Mouse (Mus musculus): ENCODE data around the gene Eef2k. TPM values are rescaled to one million over a fixed set of nuclear protein-coding genes. Genes with fewer than 3 reads are reported as not detected.

Gene Eef2k
- polyA plus RNA-seq, 1 experiment from 2014 or later = 54.1 TPM

GRCm38 (mm10) chr7:120861488-120862047 is 18.9 kb downstream of the Eef2k start:
- no peaks in the 10 kb centered on the region for H3K9me3 ChIP-seq (ENCODE audit: control insufficient read depth, low read length)
- H3K36me3 ChIP-seq (ENCODE audit: control insufficient read depth, insufficient read depth, low read length) = peaks cover 7% of the 10 kb centered on the region; the same call in 1 of the 2 replicates
- H3K4me3 ChIP-seq (ENCODE audit: low read length) = no peak overlapping the region
- no peak overlapping the region for H3K9ac ChIP-seq (ENCODE audit: low read depth, low read length)
- H3K27ac ChIP-seq (ENCODE audit: low read length) = peak overlapping the region; percentile 11; the same call in 1 of the 2 replicates
- H3K27me3 ChIP-seq (replicated peaks; ENCODE audit: control insufficient read depth, insufficient read depth, low read length) = no peaks in the 10 kb centered on the region
- H3K4me1 ChIP-seq (ENCODE audit: control insufficient read depth, insufficient read depth, low read length) = peaks cover 62% of the 10 kb centered on the region
- no peak overlapping the region; the same call in 1 of the 2 replicates for H3K4me2 ChIP-seq (ENCODE audit: low read depth, low read length)
- 36% methylated on average over 2 of the region's 2 CpGs for WGBS
- peak; percentile 9; the same call in 1 of the 2 replicates for ATAC-seq

- Histone ChIP-seq H3K4me1 (ENCODE audit: control insufficient read depth, insufficient read depth, low read length) (peaks cover 68% of the 10 kb centered on the region), H3K27me3 (replicated peaks; ENCODE audit: control insufficient read depth, insufficient read depth, low read length) (no peaks in the 10 kb centered on the region), H3K9me3 (ENCODE audit: control insufficient read depth, low read length) (no peaks in the 10 kb centered on the region), H3K27ac (ENCODE audit: low read length) (peak overlapping the region; percentile 11; the same call in 1 of the 2 replicates), H3K36me3 (ENCODE audit: control insufficient read depth, insufficient read depth, low read length) (peaks cover 7% of the 10 kb centered on the region; the same call in 1 of the 2 replicates), H3K9ac (ENCODE audit: low read depth, low read length) (0 out of 2 replicates have a peak overlapping the region, but pooled peaks have one; percentile 20), H3K4me3 (ENCODE audit: low read length) (no peak overlapping the region), H3K4me2 (ENCODE audit: low read depth, low read length) (no peak overlapping the region)
- no peak for ATAC-seq
- 39% methylated on average over 3 of the region's 3 CpGs for WGBS
Measured at GRCm38 (mm10) chr7:120862196-120862595, 19.6 kb downstream of the Eef2k start.

GRCm38 (mm10) chr7:120862626-120863025 is 20.0 kb downstream of the Eef2k start:
- Histone ChIP-seq H3K27me3 (replicated peaks; ENCODE audit: control insufficient read depth, insufficient read depth, low read length) (no peaks in the 10 kb centered on the region), H3K9ac (ENCODE audit: low read depth, low read length) (no peak overlapping the region; the same call in 1 of the 2 replicates), H3K4me3 (ENCODE audit: low read length) (no peak overlapping the region), H3K4me1 (ENCODE audit: control insufficient read depth, insufficient read depth, low read length) (peaks cover 72% of the 10 kb centered on the region), H3K27ac (ENCODE audit: low read length) (peak overlapping the region; percentile 97; the same call in 1 of the 2 replicates), H3K9me3 (ENCODE audit: control insufficient read depth, low read length) (no peaks in the 10 kb centered on the region), H3K4me2 (ENCODE audit: low read depth, low read length) (no peak overlapping the region), H3K36me3 (ENCODE audit: control insufficient read depth, insufficient read depth, low read length) (peaks cover 7% of the 10 kb centered on the region; the same call in 1 of the 2 replicates)
- 74% methylated on average over 7 of the region's 7 CpGs for WGBS
- ATAC-seq = no peak

GRCm38 (mm10) chr7:120863476-120863875 is 20.8 kb downstream of the Eef2k start:
- ATAC-seq = no peak
- H3K27ac ChIP-seq (ENCODE audit: low read length) = peak overlapping the region; percentile 97
- 39% methylated on average over 5 of the region's 5 CpGs for WGBS
- H3K4me3 ChIP-seq (ENCODE audit: low read length) = no peak overlapping the region
- H3K27me3 ChIP-seq (replicated peaks; ENCODE audit: control insufficient read depth, insufficient read depth, low read length) = no peaks in the 10 kb centered on the region
- no peak overlapping the region for H3K4me2 ChIP-seq (ENCODE audit: low read depth, low read length)
- peaks cover 4% of the 10 kb centered on the region; the same call in 1 of the 2 replicates for H3K36me3 ChIP-seq (ENCODE audit: control insufficient read depth, insufficient read depth, low read length)
- peaks cover 80% of the 10 kb centered on the region for H3K4me1 ChIP-seq (ENCODE audit: control insufficient read depth, insufficient read depth, low read length)
- H3K9ac ChIP-seq (ENCODE audit: low read depth, low read length) = no peak overlapping the region
- no peaks in the 10 kb centered on the region for H3K9me3 ChIP-seq (ENCODE audit: control insufficient read depth, low read length)

GRCm38 (mm10) chr7:120865100-120865499 is 22.5 kb downstream of the Eef2k start:
- peak overlapping the region; percentile 28; the same call in 1 of the 2 replicates for H3K4me2 ChIP-seq (ENCODE audit: low read depth, low read length)
- H3K9me3 ChIP-seq (ENCODE audit: control insufficient read depth, low read length) = no peaks in the 10 kb centered on the region
- peak; percentile 92 for ATAC-seq
- peaks cover 91% of the 10 kb centered on the region for H3K4me1 ChIP-seq (ENCODE audit: control insufficient read depth, insufficient read depth, low read length)
- H3K36me3 ChIP-seq (ENCODE audit: control insufficient read depth, insufficient read depth, low read length) = no peaks in the 10 kb centered on the region
- WGBS = 5% methylated on average over 7 of the region's 7 CpGs
- H3K9ac ChIP-seq (ENCODE audit: low read depth, low read length) = no peak overlapping the region
- H3K4me3 ChIP-seq (ENCODE audit: low read length) = no peak overlapping the region
- no peaks in the 10 kb centered on the region for H3K27me3 ChIP-seq (replicated peaks; ENCODE audit: control insufficient read depth, insufficient read depth, low read length)
- H3K27ac ChIP-seq (ENCODE audit: low read length) = peak overlapping the region; percentile 97

GRCm38 (mm10) chr7:120865832-120866231 is 23.2 kb downstream of the Eef2k start:
- Histone ChIP-seq H3K9ac (ENCODE audit: low read depth, low read length) (peak overlapping the region; percentile 44), H3K9me3 (ENCODE audit: control insufficient read depth, low read length) (no peaks in the 10 kb centered on the region), H3K36me3 (ENCODE audit: control insufficient read depth, insufficient read depth, low read length) (no peaks in the 10 kb centered on the region), H3K4me1 (ENCODE audit: control insufficient read depth, insufficient read depth, low read length) (peaks cover 92% of the 10 kb centered on the region), H3K27ac (ENCODE audit: low read length) (peak overlapping the region; percentile 97), H3K4me3 (ENCODE audit: low read length) (no peak overlapping the region), H3K27me3 (replicated peaks; ENCODE audit: control insufficient read depth, insufficient read depth, low read length) (no peaks in the 10 kb centered on the region), H3K4me2 (ENCODE audit: low read depth, low read length) (no peak overlapping the region)
- WGBS = 48% methylated on average over 4 of the region's 4 CpGs
- ATAC-seq = peak; percentile 41

GRCm38 (mm10) chr7:120866684-120867083 is 24.1 kb downstream of the Eef2k start:
- no peak overlapping the region for H3K4me2 ChIP-seq (ENCODE audit: low read depth, low read length)
- H3K4me3 ChIP-seq (ENCODE audit: low read length) = no peak overlapping the region
- 0 out of 2 replicates have a peak overlapping the region, but pooled peaks have one; percentile 12 for H3K9ac ChIP-seq (ENCODE audit: low read depth, low read length)
- ATAC-seq = no peak
- peak overlapping the region; percentile 97; the same call in 1 of the 2 replicates for H3K27ac ChIP-seq (ENCODE audit: low read length)
- H3K36me3 ChIP-seq (ENCODE audit: control insufficient read depth, insufficient read depth, low read length) = no peaks in the 10 kb centered on the region
- H3K27me3 ChIP-seq (replicated peaks; ENCODE audit: control insufficient read depth, insufficient read depth, low read length) = no peaks in the 10 kb centered on the region
- WGBS = 60% methylated on average over 2 of the region's 2 CpGs
- H3K4me1 ChIP-seq (ENCODE audit: control insufficient read depth, insufficient read depth, low read length) = peaks cover 86% of the 10 kb centered on the region
- H3K9me3 ChIP-seq (ENCODE audit: control insufficient read depth, low read length) = no peaks in the 10 kb centered on the region

GRCm38 (mm10) chr7:120867720-120868119 is 25.1 kb downstream of the Eef2k start:
- ATAC-seq = no peak
- Histone ChIP-seq H3K27me3 (replicated peaks; ENCODE audit: control insufficient read depth, insufficient read depth, low read length) (no peaks in the 10 kb centered on the region), H3K9me3 (ENCODE audit: control insufficient read depth, low read length) (no peaks in the 10 kb centered on the region), H3K4me2 (ENCODE audit: low read depth, low read length) (no peak overlapping the region), H3K4me3 (ENCODE audit: low read length) (no peak overlapping the region), H3K4me1 (ENCODE audit: control insufficient read depth, insufficient read depth, low read length) (peaks cover 75% of the 10 kb centered on the region), H3K9ac (ENCODE audit: low read depth, low read length) (no peak overlapping the region), H3K27ac (ENCODE audit: low read length) (peak overlapping the region; percentile 60), H3K36me3 (ENCODE audit: control insufficient read depth, insufficient read depth, low read length) (no peaks in the 10 kb centered on the region)
- 69% methylated on average over 1 of the region's 1 CpGs for WGBS

GRCm38 (mm10) chr7:120869883-120870282 is 27.3 kb downstream of the Eef2k start:
- Histone ChIP-seq H3K4me1 (ENCODE audit: control insufficient read depth, insufficient read depth, low read length) (peaks cover 55% of the 10 kb centered on the region), H3K27me3 (replicated peaks; ENCODE audit: control insufficient read depth, insufficient read depth, low read length) (no peaks in the 10 kb centered on the region), H3K9ac (ENCODE audit: low read depth, low read length) (peak overlapping the region; percentile 50), H3K4me3 (ENCODE audit: low read length) (no peak overlapping the region), H3K27ac (ENCODE audit: low read length) (peak overlapping the region; percentile 83), H3K36me3 (ENCODE audit: control insufficient read depth, insufficient read depth, low read length) (no peaks in the 10 kb centered on the region), H3K9me3 (ENCODE audit: control insufficient read depth, low read length) (no peaks in the 10 kb centered on the region), H3K4me2 (ENCODE audit: low read depth, low read length) (0 out of 2 replicates have a peak overlapping the region, but pooled peaks have one; percentile 15)
- ATAC-seq = 0 out of 2 replicates have a peak, but pooled peaks have one; percentile 8
- 23% methylated on average over 5 of the region's 5 CpGs for WGBS

All from intestine, embryonic 16.5 days (tissue).